Mouse (Mus musculus) urinary bladder, postnatal 36 days (tissue): ENCODE measurements around the gene Hddc2.
A peak's percentile ranks its signal among the peaks of the same experiment; 100 is the strongest.

Experiments
- DNase-seq, 2 experiments: peaks; one replicate each; pipeline ENCODE4 v3.0.0; 2022; ENCODE audit warnings: low spot score in 2 of 2, mixed read lengths in 1 of 2

Hddc2 gene

DNA sequence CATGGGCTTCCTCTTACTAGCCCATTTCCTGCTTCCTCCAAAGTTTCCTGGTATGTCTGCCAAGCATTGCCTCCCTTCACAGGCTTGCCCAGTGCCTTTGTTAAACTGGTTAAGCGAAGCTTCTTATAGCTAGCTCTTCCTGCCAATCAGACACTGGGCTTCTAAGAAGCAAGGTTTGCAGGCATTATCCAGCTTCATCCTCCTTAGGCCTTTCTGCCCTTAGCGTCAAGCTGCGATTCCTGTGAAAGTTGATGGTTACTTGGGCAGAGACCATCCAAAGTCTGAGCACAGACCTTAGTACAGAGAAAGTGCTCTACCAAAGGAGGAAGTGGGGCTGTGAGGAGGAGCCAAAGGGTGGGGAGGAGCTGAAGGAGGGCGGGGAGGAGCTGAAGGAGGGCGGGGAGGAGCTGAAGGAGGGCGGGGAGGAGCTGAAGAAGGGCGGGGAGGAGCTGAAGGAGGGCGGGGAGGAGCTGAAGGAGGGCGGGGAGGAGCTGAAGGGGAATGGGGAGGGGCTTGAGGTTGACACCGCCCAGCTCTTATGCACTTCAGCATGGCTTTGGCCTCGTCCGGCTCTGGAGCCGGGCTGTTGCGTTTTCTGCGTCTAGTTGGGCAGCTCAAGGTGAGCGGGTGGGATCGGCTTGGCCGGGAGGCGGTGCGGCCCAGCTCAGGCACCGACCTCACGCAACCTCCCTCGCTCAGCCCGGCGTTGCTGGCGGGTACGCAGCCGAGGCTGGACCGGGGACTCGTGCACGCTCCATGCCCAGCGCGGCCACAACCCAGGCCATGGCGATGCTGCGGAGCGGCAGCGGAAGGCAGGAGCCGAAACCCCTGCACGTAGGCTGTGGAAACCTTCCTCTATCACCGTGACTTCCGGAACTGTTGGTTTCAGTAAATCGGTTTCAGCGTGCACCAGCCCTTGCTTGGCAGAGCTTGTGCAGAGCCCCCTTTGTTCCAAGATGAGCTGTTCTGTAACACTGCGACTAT is at the start of gene Hddc2:
Hddc2 (plus strand) TSS at position 519 of the 984 bp plus-strand sequence.
- peak; percentile 57 to 70 for DNase-seq

- no peak for DNase-seq
Measured at GRCm38 (mm10) chr10:31272738-31273137, 40.4 kb upstream of the Hddc2 start.

GRCm38 (mm10) chr10:31273171-31273570 is 40.0 kb upstream of the Hddc2 start:
- no peak for DNase-seq

DNA sequence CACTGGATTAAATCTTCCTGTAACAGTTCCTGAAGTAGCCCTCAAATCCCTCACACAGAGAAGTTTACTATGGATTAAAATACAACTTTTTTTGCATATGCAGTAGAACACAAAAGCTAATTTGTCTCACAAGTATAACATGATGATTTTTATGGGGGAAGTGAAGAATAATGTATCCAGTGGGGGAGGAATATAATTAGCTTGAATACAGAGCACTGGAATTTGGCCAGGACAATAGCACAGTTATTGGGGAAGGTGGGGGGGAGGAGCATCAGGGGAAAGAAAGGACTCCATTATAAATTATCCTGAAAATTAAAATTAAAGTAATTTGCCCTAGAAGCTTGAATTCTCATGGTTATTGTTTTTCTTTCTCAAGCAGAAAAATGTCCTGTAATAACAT is 25.4 kb upstream of the Hddc2 start:
- no peak for DNase-seq

DNA sequence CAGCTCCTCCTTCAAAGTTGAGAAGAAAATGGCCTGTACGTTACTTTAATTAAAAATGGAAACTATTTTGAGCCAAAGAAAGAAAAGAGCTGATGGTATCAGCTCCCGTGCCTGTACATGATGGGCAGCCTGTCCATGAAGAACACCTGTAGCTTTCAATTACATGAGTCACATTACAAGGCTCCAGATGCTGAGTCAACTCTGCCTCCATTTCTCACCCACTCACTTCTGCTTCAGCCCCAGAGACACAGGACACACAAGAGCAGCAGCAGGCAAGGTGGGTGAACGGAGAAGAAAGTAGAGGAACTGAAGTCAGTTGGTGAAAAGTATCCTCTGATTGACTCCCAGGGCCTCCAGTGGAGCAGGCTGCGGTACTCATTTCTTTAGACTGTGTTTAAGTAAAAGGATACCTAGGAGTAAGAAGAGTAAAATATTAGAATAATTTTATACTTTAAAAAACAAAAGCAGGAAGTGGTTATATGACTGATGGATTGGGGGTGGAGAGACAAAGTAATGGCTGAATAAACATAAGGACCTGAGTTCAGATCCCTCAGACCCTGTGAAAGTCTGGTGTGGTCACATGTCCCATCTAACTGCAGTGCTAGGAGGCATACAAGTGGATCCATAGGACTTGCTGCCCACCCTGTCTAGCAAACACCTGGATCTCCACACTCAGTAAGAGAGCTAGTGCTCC is 24.3 kb upstream of the Hddc2 start:
- no peak for DNase-seq

DNA sequence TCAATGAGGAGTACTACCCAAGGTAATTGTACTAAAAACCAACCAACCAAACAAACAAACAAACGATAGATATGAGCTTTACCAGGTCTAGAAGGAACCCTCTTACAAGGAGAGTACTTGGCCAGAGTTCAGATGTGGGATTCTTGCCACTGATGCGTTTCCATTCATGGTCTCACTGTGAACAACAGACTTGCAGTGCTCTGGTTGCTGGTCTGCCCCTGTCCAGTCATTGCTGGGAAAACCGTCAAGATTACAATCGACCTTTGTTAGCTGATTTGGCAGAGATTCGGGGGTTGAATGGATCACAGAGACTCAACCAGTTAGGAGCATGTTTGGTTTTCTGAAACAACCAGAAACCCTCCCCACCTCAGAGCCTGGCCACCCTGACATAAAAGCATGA is 17.5 kb upstream of the Hddc2 start:
- no peak for DNase-seq

- no peak for DNase-seq
Measured at GRCm38 (mm10) chr10:31296458-31296857, 16.7 kb upstream of the Hddc2 start.

DNA sequence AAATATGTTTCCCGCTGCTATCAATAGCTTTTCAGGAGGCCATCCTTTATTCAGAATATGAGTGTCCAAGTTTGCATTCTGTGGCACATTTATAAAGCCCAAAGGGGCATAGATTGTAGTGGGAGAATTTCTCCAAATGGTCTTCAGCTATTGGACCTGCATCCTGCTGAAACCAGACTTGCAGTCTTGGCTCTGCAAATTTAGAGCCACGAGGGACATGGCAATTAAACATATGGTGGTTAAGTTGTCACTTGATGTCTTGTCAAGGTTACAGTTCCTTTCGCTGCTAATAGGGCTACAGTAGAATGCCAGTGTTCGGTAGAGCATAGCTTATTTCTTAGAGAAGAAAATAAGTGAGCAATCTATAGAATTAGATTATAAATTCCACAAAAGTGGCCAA is 16.1 kb upstream of the Hddc2 start:
- no peak for DNase-seq

- no peak for DNase-seq
Measured at GRCm38 (mm10) chr10:31298263-31298662, 14.9 kb upstream of the Hddc2 start.

GRCm38 (mm10) chr10:31298921-31299574 is 14.1 kb upstream of the Hddc2 start:
- DNase-seq: peak; percentile 25 to 28

- no peak for DNase-seq
Measured at GRCm38 (mm10) chr10:31300292-31300691, 12.9 kb upstream of the Hddc2 start.

GRCm38 (mm10) chr10:31303446-31303845 is 9.7 kb upstream of the Hddc2 start:
- no peak for DNase-seq

- no peak for DNase-seq
Measured at GRCm38 (mm10) chr10:31307024-31307598, 6.1 kb upstream of the Hddc2 start.

DNA sequence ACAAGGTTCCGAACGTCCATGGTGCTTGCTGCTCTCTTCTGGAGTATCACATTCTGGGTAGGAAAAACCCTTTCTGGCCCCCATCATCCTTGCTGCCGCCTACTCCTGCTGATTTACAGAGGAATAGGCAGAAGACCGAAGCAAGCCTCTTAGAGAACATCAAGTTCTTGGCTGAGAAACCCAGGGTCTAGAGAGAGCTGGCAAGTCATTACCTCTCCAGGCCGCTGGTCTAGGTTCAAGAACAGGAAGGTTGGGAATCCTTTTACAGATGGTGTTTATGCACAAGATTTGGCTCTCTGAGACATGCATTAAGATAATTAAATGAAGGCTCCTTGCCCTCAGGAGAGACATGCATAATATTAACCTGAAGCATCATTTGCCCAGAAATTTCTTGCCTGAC is 5.3 kb downstream of the Hddc2 start:
- no peak for DNase-seq

GRCm38 (mm10) chr10:31329436-31329835 is 16.3 kb downstream of the Hddc2 start:
- no peak for DNase-seq

- no peak for DNase-seq
Measured at GRCm38 (mm10) chr10:31330286-31330962, 17.2 kb downstream of the Hddc2 start.

- DNase-seq: peak in 1 of 2 experiments; percentile 1
Measured at GRCm38 (mm10) chr10:31331225-31331775, 18.1 kb downstream of the Hddc2 start.

- DNase-seq: no peak
Measured at GRCm38 (mm10) chr10:31336432-31336831, 23.2 kb downstream of the Hddc2 start.

DNA sequence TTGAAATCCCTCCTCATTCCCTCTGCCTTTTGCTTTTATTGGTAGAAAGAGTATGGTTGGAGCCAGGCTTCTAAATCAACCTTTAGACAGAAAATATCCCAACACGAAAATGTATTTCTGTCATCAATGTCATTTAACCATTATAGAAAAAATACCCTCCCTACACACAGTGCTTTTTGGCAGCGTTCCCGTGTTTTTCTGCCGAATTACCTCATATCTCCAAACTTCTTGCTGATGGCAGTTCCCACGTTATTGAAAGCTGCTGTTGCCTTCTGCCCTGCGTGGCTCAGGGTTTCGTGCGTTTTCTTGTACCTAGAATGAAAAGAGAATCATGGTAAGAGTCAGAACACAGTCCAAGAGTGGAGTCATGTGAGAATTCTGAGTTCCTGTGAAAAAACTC is 33.2 kb downstream of the Hddc2 start:
- DNase-seq: no peak

DNA sequence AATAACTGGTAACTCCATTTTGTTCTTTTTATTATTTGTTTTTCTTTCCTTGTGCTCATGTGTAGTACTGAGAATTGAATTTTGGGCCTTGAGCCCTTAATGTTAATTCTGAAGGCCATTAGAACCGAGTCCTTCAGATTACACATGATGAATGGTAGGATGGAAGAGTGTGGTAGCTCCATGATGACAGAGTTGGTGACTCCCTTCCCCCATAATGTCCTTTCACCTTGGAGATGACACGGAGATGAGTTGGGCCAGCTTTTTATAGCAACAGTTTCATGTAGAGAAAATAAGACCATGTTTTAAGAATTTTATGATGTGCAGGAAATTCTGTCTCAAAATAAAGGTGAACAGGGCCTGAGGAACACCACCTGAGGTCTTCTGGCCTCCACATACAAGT is 37.9 kb downstream of the Hddc2 start:
- no peak for DNase-seq

- DNase-seq: no peak
Measured at GRCm38 (mm10) chr10:31352845-31353427, 39.8 kb downstream of the Hddc2 start.
